Mouse (Mus musculus): ENCODE data around the gene Gpr68. TPM values are rescaled to one million over a fixed set of nuclear protein-coding genes. Genes with fewer than 3 reads are reported as not detected.

Gene Gpr68
- polyA plus RNA-seq, 1 experiment = 0.07 TPM

GRCm38 (mm10) chr12:100877936-100878335 lies 30.1 kb downstream of the Gpr68 start:
- Histone ChIP-seq H3K36me3 (ENCODE audit: control insufficient read depth, insufficient read depth) (no peaks in the 10 kb centered on the region), H3K27me3 (ENCODE audit: control insufficient read depth, insufficient read depth, insufficient read length) (no peaks in the 10 kb centered on the region), H3K4me3 (no peak overlapping the region), H3K79me2 (ENCODE audit: control insufficient read depth, insufficient read depth) (no peaks in the 10 kb centered on the region), H3K4me2 (ENCODE audit: low read depth) (no peak overlapping the region), H3ac (ENCODE audit: control insufficient read depth, insufficient read length) (no peak overlapping the region)
- TF ChIP-seq SRF (IDR thresholded peaks at IDR 0.05; ENCODE audit: control insufficient read depth, insufficient read length, low read depth) (no peak), MAX (IDR thresholded peaks at IDR 0.05; ENCODE audit: low read depth) (no peak), CEBPB (IDR thresholded peaks at IDR 0.05; ENCODE audit: insufficient read depth, poor library complexity, severe bottlenecking) (no peak), TCF12 (IDR thresholded peaks at IDR 0.05; ENCODE audit: insufficient read depth, poor library complexity, severe bottlenecking) (no peak), POLR2A (IDR thresholded peaks at IDR 0.05; ENCODE audit: insufficient read length, low read depth) (no peak), TCF3 (IDR thresholded peaks at IDR 0.05; ENCODE audit: insufficient read length, low read depth) (no peak), MYOG (IDR thresholded peaks at IDR 0.05; ENCODE audit: control insufficient read depth in 1 of 3, insufficient read depth in 1 of 3, insufficient read length in 2 of 3, low read depth in 2 of 3) (no peak), USF1 (IDR thresholded peaks at IDR 0.05; ENCODE audit: low read depth) (no peak), REST (IDR thresholded peaks at IDR 0.05; ENCODE audit: insufficient read depth, insufficient read length) (no peak), POLR2AphosphoS2 (IDR thresholded peaks at IDR 0.05; ENCODE audit: insufficient read length, low read depth) (no peak), MYOD1 (IDR thresholded peaks at IDR 0.05; ENCODE audit: control insufficient read depth in 1 of 3, insufficient read length in 2 of 3, low read depth in 2 of 3) (no peak), E2F4 (IDR thresholded peaks at IDR 0.05; ENCODE audit: insufficient read depth) (no peak)

- no peak for TF ChIP-seq POLR2AphosphoS2 (IDR thresholded peaks at IDR 0.05; ENCODE audit: insufficient read length, low read depth)
- no peak for TF ChIP-seq E2F4 (IDR thresholded peaks at IDR 0.05; ENCODE audit: insufficient read depth)
- TF ChIP-seq SRF (IDR thresholded peaks at IDR 0.05; ENCODE audit: control insufficient read depth, insufficient read length, low read depth) = no peak
- TF ChIP-seq MAX (IDR thresholded peaks at IDR 0.05; ENCODE audit: low read depth) = no peak
- TF ChIP-seq USF1 (IDR thresholded peaks at IDR 0.05; ENCODE audit: low read depth) = no peak
- no peak for TF ChIP-seq TCF12 (IDR thresholded peaks at IDR 0.05; ENCODE audit: insufficient read depth, poor library complexity, severe bottlenecking)
- no peak for TF ChIP-seq TCF3 (IDR thresholded peaks at IDR 0.05; ENCODE audit: insufficient read length, low read depth)
- no peak for TF ChIP-seq MYOD1 (IDR thresholded peaks at IDR 0.05; ENCODE audit: control insufficient read depth in 1 of 3, insufficient read length in 2 of 3, low read depth in 2 of 3)
- TF ChIP-seq POLR2A (IDR thresholded peaks at IDR 0.05; ENCODE audit: insufficient read length, low read depth) = no peak
- no peak for TF ChIP-seq MYOG (IDR thresholded peaks at IDR 0.05; ENCODE audit: control insufficient read depth in 1 of 3, insufficient read depth in 1 of 3, insufficient read length in 2 of 3, low read depth in 2 of 3)
- TF ChIP-seq REST (IDR thresholded peaks at IDR 0.05; ENCODE audit: insufficient read depth, insufficient read length) = no peak
- Histone ChIP-seq H3K36me3 (ENCODE audit: control insufficient read depth, insufficient read depth) (no peaks in the 10 kb centered on the region), H3K79me2 (ENCODE audit: control insufficient read depth, insufficient read depth) (no peaks in the 10 kb centered on the region), H3ac (ENCODE audit: control insufficient read depth, insufficient read length) (no peak overlapping the region), H3K4me2 (ENCODE audit: low read depth) (no peak overlapping the region), H3K4me3 (no peak overlapping the region), H3K27me3 (ENCODE audit: control insufficient read depth, insufficient read depth, insufficient read length) (no peaks in the 10 kb centered on the region)
Observed at GRCm38 (mm10) chr12:100875960-100876359, 32.0 kb downstream of the Gpr68 start.

- no peaks in the 10 kb centered on the region for H3K36me3 ChIP-seq (ENCODE audit: control insufficient read depth, insufficient read depth)
- TF ChIP-seq MYOD1 (IDR thresholded peaks at IDR 0.05; ENCODE audit: control insufficient read depth in 1 of 3, insufficient read length in 2 of 3, low read depth in 2 of 3) (no peak), REST (IDR thresholded peaks at IDR 0.05; ENCODE audit: insufficient read depth, insufficient read length) (no peak)
- no peak overlapping the region for H3K4me3 ChIP-seq
- no peaks in the 10 kb centered on the region for H3K27me3 ChIP-seq (ENCODE audit: control insufficient read depth, insufficient read depth, insufficient read length)
- no peaks in the 10 kb centered on the region for H3K79me2 ChIP-seq (ENCODE audit: control insufficient read depth, insufficient read depth)
- no peak overlapping the region for H3ac ChIP-seq (ENCODE audit: control insufficient read depth, insufficient read length)
- no peak overlapping the region for H3K4me2 ChIP-seq (ENCODE audit: low read depth)
Observed at GRCm38 (mm10) chr12:100875553-100875952, 32.4 kb downstream of the Gpr68 start.

GRCm38 (mm10) chr12:100873612-100874011 lies 34.4 kb downstream of the Gpr68 start:
- Histone ChIP-seq H3K4me2 (ENCODE audit: low read depth) (no peak overlapping the region), H3K79me2 (ENCODE audit: control insufficient read depth, insufficient read depth) (no peaks in the 10 kb centered on the region), H3ac (ENCODE audit: control insufficient read depth, insufficient read length) (no peak overlapping the region), H3K27me3 (ENCODE audit: control insufficient read depth, insufficient read depth, insufficient read length) (no peaks in the 10 kb centered on the region), H3K4me3 (no peak overlapping the region), H3K36me3 (ENCODE audit: control insufficient read depth, insufficient read depth) (no peaks in the 10 kb centered on the region)
- TF ChIP-seq SRF (IDR thresholded peaks at IDR 0.05; ENCODE audit: control insufficient read depth, insufficient read length, low read depth) (no peak), USF1 (IDR thresholded peaks at IDR 0.05; ENCODE audit: low read depth) (peak; percentile 54)

- H3K27me3 ChIP-seq (ENCODE audit: control insufficient read depth, insufficient read depth, insufficient read length) = no peaks in the 10 kb centered on the region
- H3K36me3 ChIP-seq (ENCODE audit: control insufficient read depth, insufficient read depth) = no peaks in the 10 kb centered on the region
- no peak overlapping the region for H3ac ChIP-seq (ENCODE audit: control insufficient read depth, insufficient read length)
- H3K79me2 ChIP-seq (ENCODE audit: control insufficient read depth, insufficient read depth) = no peaks in the 10 kb centered on the region
- TF ChIP-seq REST (IDR thresholded peaks at IDR 0.05; ENCODE audit: insufficient read depth, insufficient read length) (no peak), POLR2A (IDR thresholded peaks at IDR 0.05; ENCODE audit: insufficient read length, low read depth) (no peak), E2F4 (IDR thresholded peaks at IDR 0.05; ENCODE audit: insufficient read depth) (no peak), MYOD1 (IDR thresholded peaks at IDR 0.05; ENCODE audit: control insufficient read depth in 1 of 3, insufficient read length in 2 of 3, low read depth in 2 of 3) (no peak), USF1 (IDR thresholded peaks at IDR 0.05; ENCODE audit: low read depth) (no peak), TCF3 (IDR thresholded peaks at IDR 0.05; ENCODE audit: insufficient read length, low read depth) (no peak), SRF (IDR thresholded peaks at IDR 0.05; ENCODE audit: control insufficient read depth, insufficient read length, low read depth) (no peak), TCF12 (IDR thresholded peaks at IDR 0.05; ENCODE audit: insufficient read depth, poor library complexity, severe bottlenecking) (no peak), POLR2AphosphoS2 (IDR thresholded peaks at IDR 0.05; ENCODE audit: insufficient read length, low read depth) (no peak), CEBPB (IDR thresholded peaks at IDR 0.05; ENCODE audit: insufficient read depth, poor library complexity, severe bottlenecking) (no peak), MYOG (IDR thresholded peaks at IDR 0.05; ENCODE audit: control insufficient read depth in 1 of 3, insufficient read depth in 1 of 3, insufficient read length in 2 of 3, low read depth in 2 of 3) (no peak), MAX (IDR thresholded peaks at IDR 0.05; ENCODE audit: low read depth) (no peak)
- no peak overlapping the region for H3K4me2 ChIP-seq (ENCODE audit: low read depth)
- no peak overlapping the region for H3K4me3 ChIP-seq
Observed at GRCm38 (mm10) chr12:100871841-100872240, 36.2 kb downstream of the Gpr68 start.
